Mouse (Mus musculus) left cerebral cortex, postnatal 10 days (tissue): Measurements from ENCODE around the gene Psmc1. TPM values are rescaled to one million over a fixed set of nuclear protein-coding genes. Genes with fewer than 3 reads are reported as not detected.

Experiments
- DNase-seq, 2 experiments: peaks; one replicate each; pipeline ENCODE4 v3.0.0; 2021 to 2022; ENCODE audit warnings: low spot score in 2 of 2, mixed read lengths in 1 of 2; ENCODE audit errors: extremely low spot score in 1 of 2
- intact Hi-C: fragments of 180-260 bp; cut with DNase I; formaldehyde crosslinking; loops from one replicate; pipeline ENCODE4 v1.15.1; 2025
- total RNA-seq, 2 experiments: library from RNA; stranded (reverse); gene quantifications; 2 replicates each; pipeline ENCODE4 v1.2.3; 2021

Gene Psmc1
- total RNA-seq, 2 experiments from 2014 or later = 192 to 193 TPM

- DNase-seq = peak; percentile 66 to 78
- intact Hi-C loops = loop anchor here (2.0 kb wide), 1 partner anchor 409 kb away; no protein-coding TSS in a partner anchor
Measured at GRCm38 (mm10) chr12:100166177-100166576, 56.2 kb downstream of the Psmc1 start.

- peak in 1 of 2 experiments; percentile 45 for DNase-seq
- intact Hi-C loops = loop anchor here (2.0 kb wide), 1 partner anchor 408 kb away; no protein-coding TSS in a partner anchor
Measured at GRCm38 (mm10) chr12:100166939-100167338, 57.0 kb downstream of the Psmc1 start.

- DNase-seq = no peak
- intact Hi-C loops = loop anchor here (2.0 kb wide), 1 partner anchor 407 kb away; no protein-coding TSS in a partner anchor
Measured at GRCm38 (mm10) chr12:100167502-100167901, 57.5 kb downstream of the Psmc1 start.

GRCm38 (mm10) chr12:100167931-100168871, 58.2 kb downstream of the Psmc1 start:
- intact Hi-C loops = loop anchor here (2.0 kb wide), 1 partner anchor 407 kb away; no protein-coding TSS in a partner anchor

GRCm38 (mm10) chr12:100172481-100172880, 62.5 kb downstream of the Psmc1 start:
- DNase-seq = no peak
- intact Hi-C loops = no loop called here

More at GRCm38 (mm10) chr12:100167931-100168871, 58.2 kb downstream of the Psmc1 start:
- peak in 1 of 2 experiments; percentile 47 for DNase-seq

Other genes with a start within 250 kb of the Psmc1 start
- gene Efcab11, start 225.7 kb upstream of the Psmc1 start, total RNA-seq = under 1 TPM; 0.49 to 0.73 TPM
- gene Tdp1, start 225.6 kb upstream of the Psmc1 start, total RNA-seq = 10 to 100 TPM; 28.2 to 30.9 TPM
- gene Kcnk13, start 145.7 kb upstream of the Psmc1 start, total RNA-seq = 1 to 10 TPM; 3.5 to 4.1 TPM
- gene Nrde2, start 49.5 kb downstream of the Psmc1 start, total RNA-seq = 10 to 100 TPM; 12.9 to 14.9 TPM
- 1,000 to 10,000 TPM; 2,169 to 2,321 TPM for gene Calm1, start 89.3 kb downstream of the Psmc1 start, total RNA-seq